Mouse (Mus musculus) liver, embryonic 11.5 days (tissue): Measurements from ENCODE around the gene Dbp. TPM values are rescaled to one million over a fixed set of nuclear protein-coding genes. Genes with fewer than 3 reads are reported as not detected.

Experiments
- ATAC-seq: fragments of 200-750 bp; cut with Nextera tagmentation; replicated peaks from 2 replicates; pipeline ENCODE4 v1.8.0; 2017; ENCODE audit warnings: moderate number of reproducible peaks, mild to moderate bottlenecking, moderate TSS enrichment, moderate library complexity; ENCODE audit not compliant: low FRiP score
- DNase-seq: peaks from one replicate; pipeline ENCODE4 v3.0.0-alpha.2; 2017; ENCODE audit warnings: low spot score
- H3K27ac ChIP-seq: fragments of 300-500 bp; sonication (generic); 2 replicates; pipeline ENCODE4 v1.5.1; 2014; ENCODE audit warnings: mild to moderate bottlenecking, low read depth, low read length, control low read depth
- H3K27me3 ChIP-seq: fragments of 300-500 bp; sonication (generic); replicated peaks from 2 replicates; pipeline ENCODE4 v1.6.1; 2014; ENCODE audit warnings: low read length, mixed read lengths; ENCODE audit not compliant: control insufficient read depth, insufficient read depth
- H3K36me3 ChIP-seq: fragments of 300-500 bp; sonication (generic); 2 replicates; pipeline ENCODE4 v1.6.1; 2014; ENCODE audit warnings: mild to moderate bottlenecking, low read length, moderate library complexity, mixed read lengths; ENCODE audit not compliant: control insufficient read depth, insufficient read depth
- H3K4me1 ChIP-seq: fragments of 300-500 bp; sonication (generic); replicated peaks from 2 replicates; pipeline ENCODE4 v1.6.1; 2014; ENCODE audit warnings: low read length, mixed read lengths; ENCODE audit not compliant: control insufficient read depth, insufficient read depth
- H3K4me2 ChIP-seq: fragments of 300-500 bp; sonication (generic); 2 replicates; pipeline ENCODE4 v1.6.1; 2014; ENCODE audit warnings: mild to moderate bottlenecking, control low read depth, moderate library complexity
- H3K4me3 ChIP-seq: fragments of 300-500 bp; sonication (generic); 2 replicates; pipeline ENCODE4 v1.5.1; 2014; ENCODE audit warnings: low read depth, low read length, control low read depth
- H3K9ac ChIP-seq: fragments of 300-500 bp; sonication (generic); 2 replicates; pipeline ENCODE4 v1.6.1; 2014; ENCODE audit warnings: low read depth, low read length, control low read depth
- H3K9me3 ChIP-seq: fragments of 300-500 bp; sonication (generic); 2 replicates; pipeline ENCODE4 v1.6.1; 2016; ENCODE audit warnings: low read length, inconsistent platforms, mixed read lengths; ENCODE audit not compliant: control insufficient read depth
- WGBS: fragments of 180-500 bp; shearing (Covaris S2); extraction: QIAGEN DNeasy Blood & Tissue Kit; methylation state at CpG from one replicate; pipeline ENCODE4 v1.1.7; 2014; 5-methylcytosine and 5-hydroxymethylcytosine counted together
- polyA plus RNA-seq: library from polyadenylated mRNA; unstranded; fragments of >200 nt; fragmentation: Nextera tagmentation; extraction: Ambion mirVana; gene quantifications from 2 replicates; pipeline ENCODE4 v1.2.1, GENCODE M21; 2014

The Dbp gene
- polyA plus RNA-seq, 1 experiment from 2014 or later = 1.8 TPM

GRCm38 (mm10) chr7:45689800-45690199 lies 15.1 kb upstream of the Dbp start:
- H3K4me3 ChIP-seq = no peak overlapping the region
- H3K27ac ChIP-seq = no peak overlapping the region
- no peaks in the 10 kb centered on the region for H3K27me3 ChIP-seq
- no peak for ATAC-seq
- H3K9me3 ChIP-seq = no peaks in the 10 kb centered on the region
- H3K4me2 ChIP-seq = no peak overlapping the region
- no peak for DNase-seq
- H3K36me3 ChIP-seq = no peaks in the 10 kb centered on the region
- no peak overlapping the region for H3K9ac ChIP-seq
- 36% methylated on average over 11 of the region's 11 CpGs for WGBS
- no peaks in the 10 kb centered on the region; the same call in 1 of the 2 replicates for H3K4me1 ChIP-seq

- Histone ChIP-seq H3K27me3 (no peaks in the 10 kb centered on the region), H3K4me3 (no peak overlapping the region), H3K9me3 (no peaks in the 10 kb centered on the region), H3K36me3 (no peaks in the 10 kb centered on the region), H3K9ac (no peak overlapping the region), H3K27ac (no peak overlapping the region), H3K4me2 (no peak overlapping the region), H3K4me1 (no peaks in the 10 kb centered on the region; the same call in 1 of the 2 replicates)
- DNase-seq (no peak), ATAC-seq (no peak)
- 60% methylated on average over 2 of the region's 2 CpGs for WGBS
Measured at GRCm38 (mm10) chr7:45692364-45692763, 12.5 kb upstream of the Dbp start.

GRCm38 (mm10) chr7:45693921-45694591 lies 10.8 kb upstream of the Dbp start, which contains the start of gene Sec1:
Sec1 (minus strand) TSS chr7:45694402.
- no peaks in the 10 kb centered on the region; the same call in 1 of the 2 replicates for H3K4me1 ChIP-seq
- H3K36me3 ChIP-seq = no peaks in the 10 kb centered on the region
- no peak within 1 kb of the TSS for H3K4me3 ChIP-seq
- ATAC-seq (no peak), DNase-seq (no peak)
- H3K9me3 ChIP-seq = no peaks in the 10 kb centered on the region
- 86% methylated on average over 50 of the region's 50 CpGs for WGBS
- no peak within 1 kb of the TSS for H3K27ac ChIP-seq
- no peak within 1 kb of the TSS for H3K9ac ChIP-seq
- peaks cover 11% of the 10 kb centered on the region for H3K27me3 ChIP-seq
- H3K4me2 ChIP-seq = no peak within 1 kb of the TSS

GRCm38 (mm10) chr7:45695098-45695497 lies 9.8 kb upstream of the Dbp start:
- Histone ChIP-seq H3K9me3 (no peaks in the 10 kb centered on the region), H3K4me1 (0 out of 2 replicates have a peak, but pooled peaks cover 4% of the 10 kb centered on the region), H3K36me3 (no peaks in the 10 kb centered on the region), H3K4me2 (no peak overlapping the region), H3K27me3 (peaks cover 22% of the 10 kb centered on the region), H3K9ac (no peak overlapping the region), H3K4me3 (no peak overlapping the region), H3K27ac (no peak overlapping the region)
- WGBS = 35% methylated on average over 6 of the region's 6 CpGs
- DNase-seq (no peak), ATAC-seq (no peak)

- 81% methylated on average over 5 of the region's 7 CpGs for WGBS
- Histone ChIP-seq H3K27me3 (peaks cover 38% of the 10 kb centered on the region), H3K27ac (no peak overlapping the region), H3K36me3 (no peaks in the 10 kb centered on the region), H3K4me1 (peaks cover 10% of the 10 kb centered on the region), H3K9ac (no peak overlapping the region), H3K4me2 (no peak overlapping the region), H3K4me3 (no peak overlapping the region), H3K9me3 (no peaks in the 10 kb centered on the region)
- DNase-seq (no peak), ATAC-seq (no peak)
Measured at GRCm38 (mm10) chr7:45697894-45698293, 7.0 kb upstream of the Dbp start.

GRCm38 (mm10) chr7:45699523-45700141 lies 5.3 kb upstream of the Dbp start, which contains the start of gene Car11:
Car11 (plus strand) TSS chr7:45699843.
- Histone ChIP-seq H3K4me2 (peak within 1 kb of the TSS; percentile 57), H3K27ac (no peak within 1 kb of the TSS), H3K4me1 (peaks cover 17% of the 10 kb centered on the region), H3K4me3 (peak within 1 kb of the TSS; percentile 39), H3K36me3 (no peaks in the 10 kb centered on the region), H3K9ac (no peak within 1 kb of the TSS), H3K27me3 (peaks cover 38% of the 10 kb centered on the region), H3K9me3 (no peaks in the 10 kb centered on the region)
- DNase-seq (no peak), ATAC-seq (no peak)
- 4% methylated on average over 36 of the region's 36 CpGs for WGBS

GRCm38 (mm10) chr7:45700301-45701015 lies 4.4 kb upstream of the Dbp start:
- ATAC-seq = no peak
- Histone ChIP-seq H3K27me3 (peaks cover 38% of the 10 kb centered on the region), H3K27ac (no peak overlapping the region), H3K4me1 (peaks cover 19% of the 10 kb centered on the region), H3K9me3 (no peaks in the 10 kb centered on the region), H3K36me3 (no peaks in the 10 kb centered on the region), H3K9ac (no peak overlapping the region), H3K4me3 (peak overlapping the region; percentile 39), H3K4me2 (peak overlapping the region; percentile 57)
- DNase-seq = no peak
- 3% methylated on average over 19 of the region's 20 CpGs for WGBS

- ATAC-seq (no peak), DNase-seq (no peak)
- H3K9me3 ChIP-seq = no peaks in the 10 kb centered on the region
- WGBS = 36% methylated on average over 11 of the region's 11 CpGs
- H3K4me1 ChIP-seq = peaks cover 25% of the 10 kb centered on the region
- H3K4me2 ChIP-seq = no peak overlapping the region
- H3K36me3 ChIP-seq = no peaks in the 10 kb centered on the region
- H3K27me3 ChIP-seq = peaks cover 38% of the 10 kb centered on the region
- no peak overlapping the region for H3K4me3 ChIP-seq
- H3K27ac ChIP-seq = no peak overlapping the region
- H3K9ac ChIP-seq = peak overlapping the region; percentile 20; the same call in 1 of the 2 replicates
Measured at GRCm38 (mm10) chr7:45701072-45701471, 3.8 kb upstream of the Dbp start.
